Mouse (Mus musculus): ENCODE data around the gene Klhdc1.

The Klhdc1 gene

DNA sequence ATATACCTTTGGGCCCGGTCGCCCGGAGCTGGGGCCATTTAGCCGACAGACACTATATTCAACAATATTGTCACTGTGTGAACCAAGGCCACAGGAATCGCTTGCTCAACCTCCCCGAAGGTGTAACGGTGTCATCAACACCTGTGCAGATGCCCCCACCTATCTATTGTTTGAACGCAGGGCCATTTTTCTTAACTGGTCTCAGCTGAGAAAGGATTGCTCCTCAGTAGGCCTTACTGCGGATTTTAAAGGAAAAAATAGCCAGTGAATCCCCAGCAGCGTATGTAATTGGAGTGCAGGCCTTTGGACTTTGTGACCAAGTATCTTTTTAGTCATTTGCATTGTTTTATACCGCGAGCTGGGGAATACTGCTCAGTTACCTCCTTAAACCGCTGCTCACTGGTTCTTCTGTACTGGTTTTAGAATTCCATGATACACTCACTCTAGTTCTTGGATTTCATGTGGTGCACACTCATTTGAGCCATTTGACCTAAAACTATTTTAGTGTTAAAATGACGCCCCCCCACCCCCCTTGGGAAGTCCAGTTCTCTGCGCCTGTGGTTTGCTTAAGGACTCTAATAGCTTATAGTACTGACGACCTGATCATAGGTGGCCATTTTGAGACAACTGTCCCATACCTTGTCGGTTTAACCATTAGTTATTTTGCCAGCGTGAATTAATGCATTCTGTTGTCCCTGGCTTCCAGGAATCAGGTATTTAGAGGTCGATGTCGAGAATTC is 56.6 kb downstream of the Klhdc1 start:
- DNase-seq, result no peak

DNA sequence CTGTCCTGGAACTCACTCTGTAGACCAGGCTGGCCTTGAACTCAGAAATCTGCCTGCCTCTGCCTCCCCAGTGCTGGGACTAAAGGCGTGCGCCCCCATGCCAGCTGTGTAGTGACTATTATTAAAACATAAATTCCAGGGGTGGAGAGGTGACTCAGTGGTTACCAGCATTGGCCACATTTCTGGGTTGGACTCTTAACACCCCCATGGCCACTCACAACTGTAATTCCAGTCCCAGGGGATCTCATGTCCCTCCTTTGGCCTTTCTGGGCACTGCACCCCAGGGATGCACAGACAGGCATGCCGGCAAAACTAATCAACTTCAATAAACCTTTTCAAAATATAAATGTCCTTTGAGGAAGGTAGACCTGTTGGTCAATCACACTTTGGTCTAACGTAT is 57.3 kb downstream of the Klhdc1 start:
- DNase-seq, result no peak

DNA sequence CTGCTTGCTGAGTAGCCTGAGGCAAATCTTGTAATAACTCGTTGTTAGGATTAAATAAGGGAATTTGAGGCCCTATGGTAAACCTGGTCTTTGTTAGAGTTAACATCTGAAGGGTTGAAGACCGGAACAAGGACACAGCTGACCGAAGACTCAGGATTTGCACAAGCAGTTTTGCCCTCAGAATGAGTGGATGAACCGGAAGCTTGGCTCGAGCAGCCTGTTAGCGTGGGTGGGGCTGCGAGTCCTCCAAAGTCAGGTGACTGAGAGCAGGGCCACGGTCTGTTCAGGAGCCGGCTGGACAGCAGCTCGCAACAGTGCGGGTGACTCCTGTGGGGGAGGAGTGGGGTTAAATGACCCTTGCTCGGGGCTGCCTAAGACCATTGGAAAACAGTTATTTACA is 58.3 kb downstream of the Klhdc1 start:
- no peak for DNase-seq

DNA sequence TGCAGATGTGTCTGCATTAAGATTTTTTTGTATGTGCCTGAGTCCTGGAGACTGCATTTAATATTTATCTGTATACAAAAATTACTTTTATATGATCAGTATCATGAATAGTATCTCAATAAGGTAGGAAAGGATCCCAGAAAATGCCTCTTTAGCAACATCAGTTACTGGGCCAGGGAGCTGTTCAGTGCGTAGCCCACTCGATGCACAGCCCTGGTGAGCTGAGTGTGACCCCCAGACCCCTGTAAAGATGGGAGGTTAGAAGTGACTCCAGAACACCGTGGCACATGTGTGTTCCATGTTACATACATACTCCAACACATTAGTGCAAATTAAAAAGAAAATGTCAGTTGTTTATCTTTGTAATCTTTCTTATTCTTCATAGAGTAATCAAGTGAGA is 58.9 kb downstream of the Klhdc1 start:
- DNase-seq, result no peak

DNA sequence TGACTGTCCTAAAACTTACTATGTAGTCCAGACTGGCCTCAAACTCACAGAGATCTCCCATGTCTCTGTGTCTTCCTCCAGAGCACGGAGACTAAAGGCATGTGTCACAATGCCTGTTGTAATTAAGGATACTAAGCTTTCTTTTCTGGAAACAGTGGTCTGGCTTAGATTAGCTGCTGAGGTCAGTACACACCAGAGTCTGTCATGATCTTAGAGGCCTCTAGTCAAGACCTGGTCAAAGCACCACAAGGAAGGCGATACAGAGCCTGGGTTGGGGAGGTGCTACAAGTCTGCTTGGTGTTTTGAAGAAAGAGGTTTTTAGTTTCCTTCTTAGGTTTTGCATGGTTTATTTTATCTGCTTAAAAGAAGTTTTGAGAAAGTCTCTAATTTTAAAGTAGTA is 59.4 kb downstream of the Klhdc1 start:
- no peak for DNase-seq

DNA sequence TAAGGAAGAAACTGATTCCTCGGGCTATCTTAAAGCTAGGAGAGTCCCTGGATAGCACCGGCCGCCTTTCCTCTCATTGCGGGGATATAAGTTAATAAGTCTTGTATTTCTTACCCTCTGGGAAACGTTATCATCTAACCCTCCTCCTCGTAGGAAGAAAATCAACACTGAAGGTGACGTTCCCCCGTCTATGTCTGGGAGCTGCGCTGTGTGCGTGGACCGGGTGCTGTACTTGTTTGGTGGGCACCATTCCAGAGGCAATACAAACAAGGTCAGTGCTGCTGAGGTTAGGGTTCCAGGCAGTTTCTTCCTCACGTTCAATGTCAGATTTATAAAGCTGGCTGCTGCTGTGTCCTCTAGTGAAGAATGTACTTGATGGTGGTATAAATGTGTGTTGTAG is 61.2 kb downstream of the Klhdc1 start:
- DNase-seq, result no peak

DNA sequence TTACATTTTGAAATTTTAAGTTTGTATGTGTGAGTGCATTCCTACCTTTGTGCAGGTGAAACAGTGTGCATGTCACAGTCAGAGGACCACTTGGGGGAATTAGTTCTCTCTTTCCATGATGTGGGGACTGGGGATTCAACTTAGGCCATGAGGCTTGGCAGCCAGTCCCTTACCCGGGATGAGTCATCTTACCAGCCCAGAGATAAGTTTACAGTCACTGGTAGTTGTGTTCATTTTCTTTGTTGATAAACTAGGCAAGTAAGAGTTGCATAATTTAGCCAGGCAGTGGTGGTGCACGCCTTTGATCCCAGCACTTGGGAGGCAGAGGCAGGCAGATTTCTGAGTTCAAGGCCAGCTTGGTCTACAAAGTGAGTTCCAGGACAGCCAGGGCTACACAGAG is 63.1 kb downstream of the Klhdc1 start:
- DNase-seq, result no peak

DNA sequence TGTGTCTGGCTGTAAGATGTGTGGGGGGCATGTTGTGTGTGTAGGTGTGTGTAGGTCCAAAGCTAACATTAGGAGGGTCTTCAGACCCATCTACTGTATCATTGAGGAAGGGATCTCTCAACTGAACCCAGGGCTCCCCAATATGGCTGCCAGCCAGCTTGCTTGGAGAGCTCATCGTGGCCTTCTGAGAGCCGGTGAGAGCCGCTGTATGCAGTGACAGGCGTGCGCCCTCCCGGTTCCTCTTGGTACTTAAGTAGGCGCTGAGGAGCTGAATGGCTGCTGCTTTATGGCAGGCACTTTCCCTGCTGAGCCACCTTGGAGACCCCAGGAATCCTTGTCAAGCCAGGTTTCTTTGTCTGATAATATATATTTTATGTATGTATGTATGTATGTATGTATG is 65.4 kb downstream of the Klhdc1 start:
- DNase-seq, result no peak

DNA sequence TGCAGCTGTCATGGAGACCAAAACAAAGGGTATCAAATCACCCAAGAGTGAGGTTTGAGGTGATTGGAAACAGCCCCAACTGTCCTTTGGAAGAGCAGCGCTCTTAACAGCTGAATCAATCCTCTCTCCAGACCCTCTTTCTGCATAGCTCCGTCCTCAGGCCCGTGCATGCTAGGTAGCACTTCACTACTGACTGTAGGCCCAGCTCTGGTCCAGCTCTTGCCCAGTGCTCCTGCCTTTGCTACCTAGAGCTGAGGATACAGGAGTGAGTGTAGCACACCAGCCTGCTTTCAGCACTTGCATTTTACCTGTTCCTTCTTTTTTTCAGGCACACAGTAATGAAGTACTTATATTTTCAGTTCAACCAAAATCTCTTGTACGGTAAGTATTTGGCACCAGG is 68.7 kb downstream of the Klhdc1 start:
- no peak for DNase-seq

DNA sequence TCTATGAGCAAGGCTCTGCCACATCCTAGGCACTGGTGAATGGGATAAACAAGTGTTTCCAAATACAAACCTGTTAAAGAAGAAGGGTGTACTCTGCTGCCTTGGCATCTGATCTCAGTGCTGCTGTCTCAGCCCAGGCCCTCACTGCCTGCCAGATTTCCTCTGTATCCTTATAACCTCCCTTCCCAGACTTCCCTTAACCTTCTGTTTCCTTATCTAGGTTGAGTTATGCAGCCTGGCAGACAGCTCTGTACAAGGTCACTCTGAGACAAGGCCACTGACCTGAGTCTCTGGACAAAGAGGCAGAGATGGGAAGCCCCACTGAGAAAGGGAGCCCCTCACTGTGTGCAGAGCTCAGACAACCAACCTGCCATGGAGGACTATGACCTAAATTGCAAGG is 77.5 kb downstream of the Klhdc1 start:
- no peak for DNase-seq

DNA sequence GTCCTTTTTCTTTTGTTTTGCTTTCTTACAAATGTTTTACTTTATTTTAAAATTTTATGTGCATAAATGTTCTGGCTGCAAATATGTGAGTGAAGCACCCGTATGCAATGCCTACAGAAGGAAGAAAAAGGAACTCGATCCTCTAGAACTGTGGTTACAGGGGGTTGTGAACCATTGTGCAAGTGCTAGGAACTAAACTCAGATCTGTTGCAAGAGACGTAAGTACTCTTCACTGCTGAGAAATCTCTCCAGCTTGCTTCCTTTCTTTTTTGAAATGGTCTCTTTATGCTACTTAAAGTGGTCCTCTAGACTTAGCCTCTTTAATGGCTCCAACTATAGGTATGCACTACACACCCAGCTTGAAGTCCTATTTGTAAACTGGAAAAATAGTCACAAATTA is 90.2 kb downstream of the Klhdc1 start:
- no peak for DNase-seq

DNA sequence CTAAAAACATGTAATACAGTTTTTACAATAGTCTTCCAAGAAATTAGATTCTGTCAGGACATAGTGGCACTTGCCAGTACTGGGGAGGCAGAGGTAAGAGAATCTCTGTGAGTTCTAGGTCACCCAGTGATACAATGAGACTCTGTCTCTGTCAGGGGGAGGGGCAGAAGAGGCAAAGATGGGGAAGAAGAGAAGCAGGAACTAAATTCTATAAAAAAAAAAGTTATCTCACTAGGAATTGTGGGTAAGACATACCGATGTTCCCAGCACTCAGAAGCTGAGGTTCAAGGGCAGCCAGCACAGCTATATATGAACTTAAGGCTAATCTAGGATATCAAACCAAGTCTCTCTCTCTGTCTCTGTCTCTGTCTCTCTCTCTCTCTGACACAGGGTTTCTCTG is 91.2 kb downstream of the Klhdc1 start:
- no peak for DNase-seq

DNA sequence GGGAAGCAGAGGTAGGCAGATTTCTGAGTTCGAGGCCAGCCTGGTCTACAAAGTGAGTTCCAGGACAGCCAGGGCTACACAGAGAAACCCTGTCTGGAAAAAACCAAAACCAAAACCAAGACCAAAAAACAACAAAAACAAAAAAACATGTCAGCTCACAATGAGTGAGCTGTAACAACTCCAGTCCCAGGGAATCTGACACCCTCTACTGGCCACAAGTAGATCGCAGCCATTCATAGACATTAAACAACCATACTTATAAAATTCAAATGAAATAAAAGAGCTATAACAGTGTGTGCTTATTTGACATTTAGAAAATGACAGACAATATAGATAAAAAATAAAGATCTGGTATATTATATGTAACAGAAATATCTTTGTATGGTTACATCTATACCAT is 92.6 kb downstream of the Klhdc1 start:
- DNase-seq, result peak; percentile 10 to 22
